Mouse (Mus musculus) pancreas, adult 10 weeks (tissue): Measurements from ENCODE around the gene Slc47a2. TPM values are rescaled to one million over a fixed set of nuclear protein-coding genes. Genes with fewer than 3 reads are reported as not detected.

Experiments
- polyA plus RNA-seq: library from polyadenylated mRNA; stranded (reverse); fragments of 350-450 nt; fragmentation: Illumina TruSeq; extraction: RNeasy Lipid Tissue Mini Kit (QIAGEN cat#74804); gene quantifications from one replicate; pipeline ENCODE4 v1.2.3, GENCODE M21; 2015; ENCODE audit warnings: low read depth, low replicate concordance; ENCODE audit not compliant: insufficient read depth

Gene Slc47a2
- polyA plus RNA-seq: not detected

DNA sequence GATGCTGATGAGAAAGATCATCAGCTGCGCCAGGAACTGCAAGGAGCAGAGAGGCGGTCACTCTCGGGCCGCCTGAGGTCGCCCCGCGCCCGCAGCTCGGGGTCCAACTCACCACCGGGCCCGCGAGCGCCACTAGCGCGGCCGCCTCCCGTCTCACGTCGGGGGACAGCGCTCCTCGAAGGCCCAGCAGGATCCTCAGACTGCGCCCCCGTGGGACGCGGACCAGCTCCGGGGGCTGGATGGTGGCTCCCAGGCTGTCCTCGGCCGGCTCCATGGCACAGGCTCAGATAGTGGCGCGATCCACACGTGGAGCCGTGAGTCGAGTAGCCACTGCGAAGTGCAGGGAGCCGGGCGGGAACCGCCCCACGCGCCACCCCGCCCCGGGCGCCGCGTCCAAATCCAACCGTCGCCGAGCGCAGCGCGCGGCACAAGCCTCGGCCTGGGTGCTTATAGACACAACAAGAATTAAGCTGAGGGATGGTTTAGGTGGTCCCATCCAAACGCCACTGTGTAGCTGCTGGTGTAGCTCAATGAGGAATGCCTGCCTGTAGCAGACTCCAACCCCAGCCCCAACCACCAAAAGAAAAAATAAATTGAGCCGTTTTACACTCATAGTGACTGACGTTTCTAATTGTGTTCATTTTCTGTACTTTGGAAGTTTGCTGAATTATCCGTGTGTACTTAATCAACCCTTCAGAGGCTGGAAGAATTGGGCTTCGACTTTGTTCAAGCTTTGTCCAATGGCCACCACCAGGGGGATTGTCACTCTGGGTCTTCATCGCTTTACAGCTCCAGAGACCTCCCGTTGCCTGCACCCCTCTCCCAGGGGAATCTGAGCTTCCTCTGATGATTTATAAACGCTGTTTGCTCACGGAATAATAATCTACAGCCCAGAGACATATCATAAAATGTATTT is at the start of gene Slc47a2:
Slc47a2 (minus strand) TSS at position 356 of the 916 bp plus-strand sequence.

DNA sequence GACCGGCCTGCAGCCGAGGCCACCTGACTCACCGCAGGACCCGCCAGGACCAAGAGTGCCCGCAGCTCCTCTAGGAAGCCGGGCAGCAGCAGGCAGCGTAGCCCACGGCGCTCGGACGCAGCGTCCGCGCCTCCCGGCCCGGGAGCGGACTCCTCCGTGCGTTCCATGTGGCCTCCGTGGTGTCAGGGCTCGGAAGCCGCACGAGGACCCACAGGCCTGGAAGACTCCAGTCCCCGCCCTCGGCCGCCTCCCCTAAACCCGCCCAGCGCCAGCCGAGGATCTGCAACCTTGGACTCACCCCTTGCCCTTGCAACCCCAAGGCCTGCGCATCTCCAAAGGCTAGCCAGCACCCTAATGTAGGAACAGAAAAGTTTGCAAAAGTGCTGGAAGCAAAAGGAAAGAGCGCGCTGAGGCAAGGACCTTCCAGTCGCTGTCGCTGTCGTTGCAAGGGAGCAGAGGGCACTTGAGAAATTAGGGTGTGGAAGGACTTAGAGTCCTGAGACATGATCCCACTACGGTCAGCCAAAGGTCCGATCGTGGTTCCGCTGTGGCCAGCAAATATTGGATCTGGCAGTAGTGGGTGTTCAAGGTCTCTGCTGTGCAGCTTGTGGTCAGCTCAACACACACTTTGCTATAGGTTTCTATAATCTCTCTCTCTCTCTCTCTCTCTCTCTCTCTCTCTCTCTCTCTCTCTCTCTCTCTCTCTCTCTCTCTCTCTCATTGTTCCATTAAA is 35.4 kb upstream of the Slc47a2 start, which contains the start of gene Slc47a1:
Slc47a1 (minus strand) TSS at position 465 of the 733 bp plus-strand sequence.

GRCm38 (mm10) chr11:61266551-61267533 is 75.8 kb downstream of the Slc47a2 start, which contains the start of gene Aldh3a2:
Gene Aldh3a2, minus strand, starts transcription at chr11:61267464.

Other genes with a start within 250 kb of the Slc47a2 start
- gene Tnfrsf13b, start 216.1 kb downstream of the Slc47a2 start, polyA plus RNA-seq: 0.42 TPM
- gene Usp22, start 167.8 kb downstream of the Slc47a2 start, polyA plus RNA-seq: 6.2 TPM
- gene Aldh3a1, start 135.3 kb downstream of the Slc47a2 start, polyA plus RNA-seq: not detected
- gene Aldh3a2, start 75.4 kb downstream of the Slc47a2 start, polyA plus RNA-seq: 16.7 TPM
- gene Slc47a1, start 35.5 kb upstream of the Slc47a2 start, polyA plus RNA-seq: not detected
- 1.7 TPM for gene Rnf112, start 111.3 kb upstream of the Slc47a2 start, polyA plus RNA-seq
- 5.2 TPM for gene Mfap4, start 142.6 kb upstream of the Slc47a2 start, polyA plus RNA-seq
- 5.6 TPM for gene Mapk7, start 151.5 kb upstream of the Slc47a2 start, polyA plus RNA-seq
- gene B9d1, start 162.3 kb upstream of the Slc47a2 start, polyA plus RNA-seq: 5.1 TPM
- 7.1 TPM for gene Epn2, start 236.8 kb upstream of the Slc47a2 start, polyA plus RNA-seq